Mouse (Mus musculus) left cerebral cortex, adult 11 months (tissue): Measurements from ENCODE around the gene Setd3.
A peak's percentile ranks its signal among the peaks of the same experiment; 100 is the strongest.
"Not testable (repeated sequence)": the region's sequence is repeated elsewhere in the genome, so short reads cannot be mapped to it uniquely, and the experiment has no call there.

Experiments used
- DNase-seq: peaks from one replicate; pipeline ENCODE4 v3.0.0; 2022; ENCODE audit warnings: low spot score

Gene Setd3

DNA sequence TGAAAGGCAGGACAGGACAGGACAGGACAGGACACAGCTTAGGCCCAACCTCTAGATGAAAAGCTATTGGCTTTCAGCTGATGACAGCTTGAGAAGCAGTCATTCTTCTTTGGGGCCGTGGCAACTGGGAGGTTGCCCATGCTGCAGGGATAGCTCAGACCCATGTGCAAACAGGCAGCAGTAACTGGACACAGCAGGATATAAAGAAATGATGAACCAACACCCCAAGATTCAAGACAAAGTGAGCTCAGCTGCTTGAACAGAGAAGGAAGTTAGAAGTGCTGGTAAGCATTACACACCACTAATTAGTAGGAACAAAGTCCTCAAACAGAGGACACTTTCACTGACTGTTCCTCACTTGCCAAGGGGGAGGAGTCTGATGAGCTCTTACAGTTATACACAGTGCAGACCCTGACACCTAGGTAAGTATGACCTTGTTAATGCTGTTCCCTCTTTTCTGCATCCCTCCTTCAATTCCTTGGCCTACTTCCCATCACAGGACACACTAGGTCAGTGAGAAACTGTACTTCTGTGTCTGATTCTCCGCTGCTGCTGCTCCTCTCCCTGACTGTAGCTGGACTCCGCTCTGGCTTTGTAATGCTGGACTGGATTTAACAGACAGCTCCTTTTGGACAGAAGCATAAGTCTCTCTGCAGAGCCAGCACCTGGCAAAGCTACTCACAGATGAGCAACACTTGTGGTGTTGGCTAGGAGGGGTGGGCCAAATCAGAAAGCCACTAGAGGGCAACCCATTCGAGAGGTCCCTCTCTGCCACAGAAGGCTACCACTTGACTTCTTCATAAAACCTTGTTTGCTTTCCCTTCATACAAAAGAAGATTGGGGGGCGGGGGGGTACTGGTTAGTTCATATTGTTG, 35.3 kb downstream of the Setd3 start:
- DNase-seq: no peak

DNA sequence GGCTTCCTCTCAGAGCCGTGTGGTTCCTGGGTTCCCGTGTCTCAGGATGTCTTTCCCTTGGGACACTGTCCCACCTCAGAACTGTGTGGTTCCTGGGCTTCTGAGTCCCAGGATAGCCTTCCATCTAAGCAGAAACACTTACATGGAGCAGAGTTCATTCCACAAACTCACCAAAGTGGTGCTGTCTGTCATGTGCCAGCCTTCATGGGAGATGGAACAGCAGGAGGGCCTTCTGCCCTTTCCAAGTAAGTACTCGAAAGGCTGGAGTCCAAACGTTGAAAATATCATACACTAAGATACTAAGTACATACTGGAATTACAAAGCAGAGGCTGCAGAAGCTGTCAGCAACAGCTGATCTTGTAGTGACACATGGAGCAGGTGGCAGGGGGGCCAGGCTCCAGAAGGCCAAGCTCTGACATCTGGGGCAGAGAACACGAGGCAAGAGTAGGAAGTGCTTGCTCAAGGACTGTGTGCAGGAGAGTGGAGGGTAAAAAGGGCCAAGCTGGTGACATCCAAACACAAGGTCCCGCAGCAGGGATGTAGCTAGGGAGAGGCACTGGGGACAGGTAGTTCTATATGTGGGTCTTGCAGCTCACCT, 43.4 kb downstream of the Setd3 start:
- no peak for DNase-seq

DNA sequence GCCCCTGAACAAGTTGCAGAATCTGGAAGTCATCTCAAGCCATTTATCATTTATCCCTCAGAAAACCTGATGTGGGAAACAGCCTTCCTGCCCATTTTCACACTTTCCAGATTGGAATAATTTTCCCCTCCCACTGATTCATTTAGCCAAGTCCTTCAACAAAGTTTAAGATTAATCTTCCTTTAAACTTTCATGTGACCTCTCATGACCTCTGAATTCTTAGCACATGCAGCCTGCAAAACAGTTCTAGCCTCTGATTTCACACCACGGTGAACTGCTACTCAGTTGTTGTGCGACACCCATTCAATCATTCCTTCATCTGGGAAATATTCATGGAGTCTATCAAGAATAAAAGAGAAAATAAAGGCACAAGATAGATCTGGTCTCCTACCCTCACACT, 45.9 kb downstream of the Setd3 start:
- no peak for DNase-seq

DNA sequence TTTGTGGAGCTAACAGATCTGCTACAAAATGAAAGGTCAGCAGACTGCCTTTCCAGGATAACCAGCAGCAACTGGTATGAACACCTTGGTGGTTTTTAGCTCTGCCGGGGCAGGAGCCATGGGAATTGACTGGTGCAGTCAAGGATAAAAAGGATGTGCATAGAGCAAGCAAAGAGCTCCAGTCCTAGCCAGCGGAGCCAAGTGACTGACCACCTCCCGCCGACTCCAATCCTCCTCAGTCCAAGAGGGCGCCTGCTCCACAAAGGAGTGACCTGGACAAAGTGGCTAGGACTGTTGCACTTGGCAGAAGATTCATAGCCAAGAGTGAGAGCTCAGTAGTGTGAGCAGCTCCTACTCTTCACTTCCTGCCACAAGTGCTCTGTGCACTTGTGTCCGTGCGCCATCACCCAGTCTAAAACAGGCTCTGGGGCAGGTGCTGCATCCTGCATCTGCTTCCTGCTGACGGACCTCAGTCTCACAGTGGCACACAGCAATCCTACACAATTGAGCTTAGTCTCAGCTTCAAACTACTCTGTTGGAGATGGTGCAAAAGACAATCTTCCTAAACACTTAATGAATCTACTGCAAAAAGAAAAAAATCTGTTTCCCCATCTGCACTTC, 46.6 kb downstream of the Setd3 start:
- DNase-seq: no peak

DNA sequence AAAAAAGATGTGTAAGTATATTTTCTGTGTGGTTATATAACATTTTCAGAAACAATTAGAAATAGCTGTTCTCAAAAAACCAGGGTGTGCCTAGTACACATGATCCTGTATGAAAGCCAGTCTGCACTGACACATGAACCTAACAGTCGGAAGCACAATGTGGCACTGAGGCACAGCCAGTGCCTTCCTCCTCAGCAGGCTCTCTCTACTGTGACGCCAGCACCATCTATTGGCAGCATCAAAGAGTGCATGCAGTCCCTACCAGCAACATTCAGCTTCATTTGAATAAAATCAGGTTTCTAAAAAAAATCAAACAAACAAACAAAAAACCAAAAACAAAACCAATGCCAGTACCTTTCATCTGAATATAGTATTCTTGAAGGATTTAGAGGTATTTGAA, 57.8 kb downstream of the Setd3 start:
- peak; percentile 59 for DNase-seq

DNA sequence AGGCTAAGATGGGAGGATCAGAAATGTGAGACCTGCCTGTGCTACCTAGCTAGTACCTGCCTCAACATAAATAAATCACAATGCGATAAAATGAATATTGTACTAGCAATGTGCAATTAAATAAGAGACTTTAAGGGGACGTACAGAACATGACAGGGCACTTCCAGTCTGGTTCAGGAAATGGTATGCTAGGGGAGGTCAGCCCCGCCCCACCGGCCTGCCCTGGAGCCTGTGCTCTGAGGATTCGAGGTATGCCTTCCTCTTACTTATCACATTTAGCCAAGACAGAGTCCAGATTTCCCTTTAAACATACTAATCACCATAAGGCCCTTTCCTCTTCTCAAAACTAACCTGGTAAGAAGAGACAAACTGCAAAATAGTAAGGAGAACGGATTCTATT, 58.7 kb downstream of the Setd3 start:
- DNase-seq: no peak

DNA sequence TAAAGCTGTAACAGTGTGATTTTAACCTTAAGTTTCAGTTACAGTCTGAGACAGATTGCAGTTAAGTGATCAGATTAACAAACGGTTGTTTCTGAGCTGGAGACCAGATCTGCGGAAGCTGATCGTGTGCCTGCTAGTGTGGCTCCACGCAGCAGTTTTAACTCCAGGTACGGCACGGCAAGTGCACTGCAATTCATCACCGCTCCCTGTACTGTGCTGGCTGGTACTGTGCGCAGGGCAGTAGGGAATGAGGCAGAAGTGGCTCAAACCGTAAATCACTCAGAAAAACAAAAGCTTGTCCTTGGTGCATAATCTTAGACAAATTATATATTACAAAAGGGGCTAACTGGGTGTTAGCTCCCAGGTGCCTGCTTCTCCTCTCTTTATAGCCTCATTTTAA, 59.2 kb downstream of the Setd3 start:
- no peak for DNase-seq

DNA sequence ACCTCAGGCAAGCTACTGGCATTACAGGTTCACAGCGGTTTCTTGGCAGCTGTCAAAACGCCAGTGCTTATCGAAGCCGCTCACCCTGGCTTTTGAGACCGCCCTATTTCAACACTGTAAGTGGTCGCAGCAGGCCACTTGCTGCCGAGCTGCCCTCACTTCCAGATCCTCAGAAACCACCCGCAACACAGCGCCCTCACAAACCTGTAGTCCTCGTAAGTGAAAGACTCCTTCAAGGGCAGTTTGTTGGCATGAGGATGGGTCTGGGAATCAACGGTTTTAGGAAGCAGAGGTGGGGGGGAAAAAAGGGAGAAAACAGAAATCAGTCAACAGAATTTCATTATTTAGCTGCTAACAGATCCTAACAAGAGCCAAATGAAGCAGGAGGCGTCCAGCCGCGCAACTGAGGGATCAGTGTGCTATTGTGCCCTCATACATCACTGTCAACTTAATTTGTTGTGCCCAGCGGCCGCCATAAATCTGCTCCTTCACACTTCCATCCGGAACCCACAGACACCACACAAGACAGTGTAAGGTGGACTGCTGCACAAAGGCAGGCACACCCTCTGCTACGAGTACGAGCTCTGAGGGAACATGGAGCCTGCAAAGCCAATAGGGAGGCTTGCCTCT, 60.1 kb downstream of the Setd3 start:
- DNase-seq: no peak

DNA sequence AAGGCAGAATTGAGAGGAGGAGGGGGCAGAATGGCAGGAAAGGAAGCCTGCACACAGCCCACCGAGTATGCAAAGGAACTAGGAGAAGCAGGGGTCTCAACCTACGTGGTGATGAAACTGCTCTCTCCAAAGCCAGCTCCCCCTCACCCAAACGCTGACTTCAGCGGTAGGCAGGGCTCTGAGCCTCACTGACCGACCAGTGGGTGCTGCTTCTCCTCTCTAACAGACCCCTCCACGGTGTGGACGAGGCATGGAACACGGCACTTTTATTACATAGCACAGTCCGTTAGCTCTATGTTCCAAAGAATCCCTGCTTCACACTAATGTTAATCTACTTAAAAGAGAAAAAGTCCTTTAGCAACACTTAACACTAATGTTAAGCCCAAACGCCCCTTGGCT, 60.6 kb downstream of the Setd3 start:
- no peak for DNase-seq

DNA sequence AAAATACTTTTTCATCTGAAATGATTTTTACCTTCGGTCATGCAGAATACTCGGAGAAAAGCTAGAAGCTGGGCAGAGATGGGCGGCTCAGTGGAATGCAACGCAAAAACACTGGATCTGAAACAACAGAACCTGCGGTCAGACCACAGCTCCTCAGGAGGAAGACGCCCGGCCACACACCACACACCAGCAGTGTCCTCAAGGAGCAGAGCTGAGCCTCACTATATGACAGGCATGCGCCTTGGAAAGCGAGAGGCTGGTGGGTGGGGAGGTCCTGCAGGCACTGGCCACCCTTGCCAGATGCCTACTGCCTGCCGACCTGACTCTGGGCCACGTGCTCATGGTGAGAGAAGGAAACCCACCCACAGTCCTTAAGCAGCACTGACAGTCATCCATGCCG, 67.9 kb downstream of the Setd3 start:
- DNase-seq: no peak

DNA sequence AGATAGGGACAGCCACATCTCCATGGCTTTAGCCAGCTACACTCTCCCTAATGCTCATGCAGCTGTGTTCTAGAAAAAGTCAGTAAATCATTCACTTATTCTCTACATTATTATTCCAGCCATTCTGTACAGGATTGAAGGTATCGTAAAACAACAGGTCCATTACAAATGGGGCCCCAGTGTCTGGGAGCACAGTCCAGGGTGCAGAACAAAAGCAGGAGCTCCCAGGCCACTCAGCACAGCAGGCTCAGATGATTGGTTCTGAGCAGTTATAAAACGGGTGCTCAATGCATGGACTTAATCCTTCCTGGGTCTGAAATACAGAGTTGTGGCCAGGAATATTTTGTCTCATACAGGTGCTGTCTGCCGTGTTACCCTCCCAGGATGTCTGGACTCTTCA, 68.4 kb downstream of the Setd3 start:
- DNase-seq: no peak

DNA sequence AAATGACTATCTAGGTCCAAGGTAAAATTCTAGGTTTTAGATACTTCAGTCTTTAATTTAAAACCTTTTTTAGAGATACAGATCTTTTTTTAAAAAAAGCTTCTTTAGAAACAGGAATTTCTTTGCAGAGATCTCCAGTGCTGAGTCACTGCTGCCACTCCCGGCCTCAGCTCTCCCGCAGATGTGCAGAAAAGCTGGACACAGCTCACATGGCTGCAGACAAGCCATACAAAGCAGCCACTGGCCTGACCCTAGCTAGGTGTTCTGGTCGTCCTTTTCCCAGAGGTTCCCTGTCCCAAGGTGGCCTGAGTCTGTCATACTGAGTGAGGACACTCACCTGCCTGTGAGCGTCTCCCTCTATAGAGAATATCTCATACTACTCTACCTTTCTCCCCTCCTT, 69.4 kb downstream of the Setd3 start:
- DNase-seq: no peak

DNA sequence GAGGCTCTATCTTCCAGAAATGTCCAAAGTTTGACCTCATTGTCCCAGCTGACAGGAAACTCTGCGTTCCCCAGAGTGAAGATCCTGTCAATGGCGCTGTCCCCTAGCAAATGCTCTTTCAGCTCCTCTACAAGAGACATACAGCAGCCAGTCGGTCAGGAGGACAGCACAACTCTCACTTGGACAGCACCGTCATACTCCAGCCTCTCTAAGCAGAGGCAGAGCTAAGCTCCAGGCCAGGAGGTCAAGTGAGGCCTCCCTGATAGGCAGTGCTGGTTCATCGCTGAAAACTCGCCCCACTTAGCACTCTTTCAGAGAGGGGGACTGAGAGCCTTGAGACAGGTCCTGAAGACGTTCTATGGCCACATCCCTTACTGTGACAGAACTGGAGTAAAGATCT, 70.5 kb downstream of the Setd3 start:
- DNase-seq: not testable (repeated sequence)

DNA sequence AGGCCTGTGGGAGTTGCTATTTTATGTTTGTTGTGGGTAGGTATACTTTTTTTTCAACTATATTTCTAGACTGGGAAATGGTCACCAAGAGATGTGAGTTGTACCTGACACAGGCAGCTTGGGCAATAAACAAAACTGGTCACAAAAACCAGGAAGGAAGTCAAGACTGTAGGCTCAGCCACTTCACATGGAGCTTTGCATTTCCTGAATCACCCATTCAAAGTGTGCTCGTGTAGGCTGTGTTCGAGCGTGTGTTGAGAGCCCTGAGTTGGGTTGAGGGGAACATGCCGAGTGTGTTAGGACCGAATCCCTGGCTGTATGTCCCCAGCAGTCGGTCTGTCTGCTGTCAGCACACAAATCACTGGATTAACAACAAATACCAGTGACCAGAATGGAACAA, 75.8 kb downstream of the Setd3 start:
- no peak for DNase-seq

DNA sequence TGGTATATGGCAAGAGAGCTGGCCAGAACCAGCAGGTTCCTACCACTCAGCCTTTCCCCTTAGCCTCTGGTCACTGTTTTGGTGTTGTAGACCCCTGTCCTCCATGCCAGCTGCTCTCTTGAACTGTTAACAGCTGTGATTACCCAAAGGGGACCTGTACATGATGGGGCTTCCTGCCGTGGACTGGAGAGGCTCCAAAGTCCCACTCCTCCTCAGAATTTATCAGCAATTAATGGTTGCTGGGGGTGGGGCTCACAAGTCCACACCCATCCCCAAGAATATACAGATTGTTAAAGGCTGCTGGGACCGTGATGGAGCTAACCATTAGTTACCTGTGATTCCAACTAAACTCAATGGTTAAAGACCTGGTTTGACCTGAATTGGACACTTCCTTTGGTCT, 77.0 kb downstream of the Setd3 start:
- no peak for DNase-seq

DNA sequence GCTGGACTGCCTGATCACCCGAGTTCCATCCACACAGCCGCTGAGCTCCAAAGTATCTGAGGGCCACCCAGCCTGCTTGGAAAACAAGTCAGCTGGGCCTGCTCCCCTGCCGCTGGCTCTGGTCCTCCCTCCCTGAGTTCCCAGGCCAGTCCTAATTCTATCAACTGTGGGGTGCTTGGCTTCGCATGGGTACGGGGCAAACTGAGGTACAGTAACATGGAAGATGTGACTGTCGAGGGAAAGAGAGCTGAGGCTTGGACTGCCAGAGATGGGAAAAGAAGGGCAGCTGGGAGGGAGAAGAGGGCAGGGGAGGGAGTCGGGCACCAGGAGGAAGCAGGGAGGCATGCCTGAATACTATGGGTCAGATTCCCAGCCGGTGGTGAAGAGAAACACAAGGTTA, 78.9 kb downstream of the Setd3 start:
- DNase-seq: no peak

DNA sequence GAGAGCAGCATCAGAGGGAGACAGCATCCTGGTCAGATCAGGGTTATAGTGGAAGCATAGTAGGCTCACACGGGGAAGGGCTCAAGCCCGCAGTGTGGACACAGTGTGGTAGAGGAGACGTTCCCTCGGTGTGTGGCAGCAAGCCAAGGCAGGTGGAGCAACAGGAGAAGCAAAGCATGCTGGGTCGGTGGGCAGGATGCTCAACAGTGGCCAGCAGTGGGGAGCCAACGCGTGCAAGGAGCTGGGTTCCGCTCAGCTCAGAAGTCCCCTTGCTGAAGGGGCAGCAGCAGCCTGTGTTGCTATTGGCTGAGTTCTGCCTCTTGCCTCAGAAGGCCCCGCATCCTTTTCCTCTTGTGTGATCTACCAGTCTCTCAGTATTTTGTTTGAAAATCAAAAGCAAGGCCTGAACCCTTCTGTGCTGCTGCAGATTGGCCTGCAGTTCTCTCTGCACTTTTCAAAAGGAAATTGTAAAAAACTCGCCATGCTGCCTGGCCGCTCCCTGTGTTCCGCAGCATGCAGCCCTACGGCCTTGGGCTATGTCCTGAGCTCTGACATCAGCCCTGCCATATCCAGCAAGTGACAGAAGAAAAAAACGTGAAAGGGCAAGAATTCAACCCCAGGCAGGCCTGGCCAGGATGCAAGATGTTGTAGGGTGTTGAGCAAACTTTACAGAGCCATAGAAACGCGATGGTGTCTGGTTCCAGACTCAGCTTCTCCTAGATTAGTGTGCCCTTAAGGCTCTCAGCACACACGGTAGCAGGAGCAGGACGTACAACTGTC, 80.7 kb downstream of the Setd3 start:
- no peak for DNase-seq

DNA sequence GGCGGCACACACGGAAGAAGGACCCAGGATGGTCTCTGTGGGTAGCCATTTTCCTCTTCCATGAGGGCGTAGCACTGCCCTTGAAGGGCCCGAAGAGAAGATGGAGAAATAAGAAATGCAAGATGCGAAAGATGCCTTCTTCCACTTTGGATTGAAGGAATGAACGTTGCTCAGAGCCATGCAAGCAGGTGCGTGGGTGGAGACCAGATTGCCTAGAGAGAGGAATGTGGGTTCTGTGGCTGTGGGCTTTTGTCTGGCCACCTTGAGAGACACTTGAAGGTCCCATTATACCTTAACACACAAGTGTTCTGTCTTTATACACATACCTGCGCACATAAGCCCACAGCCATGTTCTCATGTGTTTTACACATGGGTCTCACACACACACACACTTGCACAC, 81.5 kb downstream of the Setd3 start:
- no peak for DNase-seq

DNA sequence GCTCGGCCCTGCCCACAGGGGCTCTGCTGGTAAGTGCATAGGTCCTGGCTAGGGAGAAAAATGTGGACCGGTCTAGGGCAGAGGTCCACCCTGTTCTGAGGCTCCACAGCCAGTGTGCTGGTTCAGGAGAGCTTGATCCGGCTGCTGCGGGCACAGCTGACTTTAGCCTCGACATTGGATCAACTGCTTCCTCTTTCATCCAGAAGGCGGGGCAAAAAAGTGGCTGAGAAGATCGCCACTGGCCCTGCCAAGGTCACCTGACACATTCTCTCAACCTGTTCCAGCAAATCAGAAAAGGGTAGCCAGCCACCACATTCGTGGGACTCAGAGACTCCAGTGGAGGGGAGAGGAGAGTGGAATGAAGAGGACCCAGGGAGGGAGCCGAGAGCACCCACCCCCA, 90.9 kb downstream of the Setd3 start:
- no peak for DNase-seq

DNA sequence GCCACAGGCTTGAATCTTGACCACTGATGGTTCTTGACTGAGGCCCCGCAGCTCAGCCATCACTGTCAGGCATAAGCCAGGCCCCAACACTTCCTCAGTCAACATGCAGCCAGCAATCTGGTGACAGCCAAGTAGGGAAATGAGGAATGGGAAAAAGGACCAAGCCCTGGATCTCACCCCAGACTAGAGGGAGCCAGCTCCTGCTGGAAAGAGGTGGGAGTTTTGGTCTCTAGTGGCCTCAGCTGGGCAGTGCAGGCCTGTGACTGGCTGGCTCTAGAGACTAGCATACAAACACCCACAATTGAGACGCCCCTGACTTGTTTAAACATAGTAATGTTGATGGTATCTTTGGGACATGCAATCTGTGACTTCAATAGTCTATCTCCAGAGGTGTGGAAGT, 91.6 kb downstream of the Setd3 start:
- no peak for DNase-seq

DNA sequence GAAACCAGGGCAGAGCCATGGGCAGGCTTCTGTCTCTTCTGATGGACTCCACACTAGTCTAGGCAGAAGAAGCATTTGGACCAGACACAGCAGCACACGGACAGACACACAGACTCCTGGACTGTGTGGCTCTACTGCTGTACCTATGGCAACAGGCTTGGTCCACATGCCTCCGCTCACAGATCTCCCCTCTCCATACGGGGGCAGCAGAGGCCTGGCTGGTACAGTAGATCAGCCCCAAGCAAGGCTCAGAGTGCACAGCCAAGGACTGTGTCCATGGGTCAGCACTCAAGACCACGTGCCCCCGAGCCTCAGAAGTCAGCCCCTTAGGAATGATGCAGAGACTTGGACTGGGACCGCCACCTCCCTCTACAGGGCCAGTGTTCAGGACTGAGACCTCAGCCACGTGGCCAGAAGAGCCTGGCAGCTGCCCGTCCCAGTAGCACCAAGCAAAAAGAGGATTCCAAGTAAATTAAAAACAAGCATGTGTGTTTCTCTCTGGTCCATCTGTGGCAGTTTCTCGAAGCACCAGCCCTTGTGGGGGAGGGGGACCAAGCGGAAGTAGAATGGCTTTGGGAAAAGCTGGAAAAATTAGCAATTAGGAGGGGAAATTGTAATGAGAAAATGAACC, 100.9 kb downstream of the Setd3 start:
- no peak for DNase-seq

DNA sequence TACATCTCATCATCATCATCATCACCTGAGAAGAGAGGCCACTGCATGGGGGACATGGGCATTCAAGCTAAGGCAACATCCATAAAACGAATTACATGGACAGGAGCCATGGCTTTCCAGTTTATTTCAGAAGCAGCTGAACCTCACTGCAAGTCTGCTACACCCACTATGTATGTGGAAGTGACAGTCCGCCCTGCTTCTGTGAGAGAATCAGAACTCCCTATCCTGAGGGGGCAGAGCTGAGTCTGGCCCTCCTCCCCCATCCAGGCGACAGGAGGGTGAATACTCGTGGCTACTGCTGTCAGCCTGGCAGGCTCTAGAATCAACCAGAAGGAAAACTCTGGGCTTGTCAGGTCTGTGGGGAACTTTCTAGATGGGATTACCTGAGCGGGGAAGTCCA, 106.2 kb downstream of the Setd3 start:
- no peak for DNase-seq
